Mouse (Mus musculus) embryonic facial prominence, embryonic 10.5 days (tissue): ENCODE measurements around the gene Mcpt8. TPM values are rescaled to one million over a fixed set of nuclear protein-coding genes. Genes with fewer than 3 reads are reported as not detected.
"Not testable (repeated sequence)": the region's sequence is repeated elsewhere in the genome, so short reads cannot be mapped to it uniquely, and the experiment has no call there.

Source experiments
- DNase-seq: peaks from one replicate; pipeline ENCODE4 v3.0.0-alpha.2; 2017; ENCODE audit warnings: low spot score
- H3K27ac ChIP-seq: fragments of 300-500 bp; sonication (generic); replicated peaks from 2 replicates; pipeline ENCODE4 v1.5.1; 2016; ENCODE audit warnings: mild to moderate bottlenecking
- H3K27me3 ChIP-seq: fragments of 300-500 bp; sonication (generic); replicated peaks from 2 replicates; pipeline ENCODE4 v1.6.1; 2016; ENCODE audit warnings: low read depth, mild to moderate bottlenecking; ENCODE audit not compliant: poor library complexity, severe bottlenecking
- H3K36me3 ChIP-seq: fragments of 300-500 bp; sonication (generic); replicated peaks from 2 replicates; pipeline ENCODE4 v1.6.1; 2016; ENCODE audit warnings: mild to moderate bottlenecking, moderate library complexity
- H3K4me1 ChIP-seq: fragments of 300-500 bp; sonication (generic); 2 replicates; pipeline ENCODE4 v1.6.1; 2016
- H3K4me3 ChIP-seq: fragments of 300-500 bp; sonication (generic); 2 replicates; pipeline ENCODE4 v1.5.1; 2016; ENCODE audit warnings: mild to moderate bottlenecking, moderate library complexity
- H3K9me3 ChIP-seq: fragments of 300-500 bp; sonication (generic); 2 replicates; pipeline ENCODE4 v1.6.1; 2016; ENCODE audit warnings: mild to moderate bottlenecking
- WGBS: fragments of 180-500 bp; shearing (Covaris S2); methylation state at CpG from one replicate; pipeline ENCODE4 v1.1.7; 2016; 5-methylcytosine and 5-hydroxymethylcytosine counted together
- polyA plus RNA-seq: library from polyadenylated mRNA; unstranded; fragments of >200 nt; fragmentation: Nextera tagmentation; extraction: Ambion mirVana; gene quantifications from 2 replicates; pipeline ENCODE4 v1.2.1, GENCODE M21; 2016

Mcpt8 gene
- polyA plus RNA-seq, result not detected in 2 replicates

DNA sequence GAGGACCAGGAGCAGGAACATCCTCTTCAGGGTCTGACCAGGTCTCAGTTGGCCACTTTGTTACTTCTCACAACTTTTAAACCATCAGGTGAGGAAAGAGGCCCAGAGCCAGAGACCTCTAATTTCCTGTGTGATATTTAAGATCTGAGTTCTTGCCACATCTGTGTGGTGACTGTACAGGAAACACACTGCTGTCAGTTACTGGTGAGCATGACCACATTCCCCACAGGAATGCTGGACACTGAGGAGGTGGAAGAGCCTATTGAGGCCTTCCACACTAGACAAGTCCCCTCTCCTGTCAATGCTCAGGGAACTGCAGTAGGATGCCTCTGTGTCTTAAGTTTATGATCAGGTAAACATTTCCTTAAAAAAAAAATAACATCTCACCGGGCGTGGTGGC is at the start of gene Mcpt8:
Gene Mcpt8, minus strand, starts transcription at position 107 of the 400 bp plus-strand sequence.
- Histone ChIP-seq H3K4me1 (no peaks in the 10 kb centered on the region), H3K4me3 (no peak within 1 kb of the TSS), H3K27me3 (no peaks in the 10 kb centered on the region), H3K36me3 (no peaks in the 10 kb centered on the region), H3K27ac (no peak within 1 kb of the TSS), H3K9me3 (no peaks in the 10 kb centered on the region)
- WGBS, result 98% methylated on average over 2 of the region's 2 CpGs
- DNase-seq, result no peak

DNA sequence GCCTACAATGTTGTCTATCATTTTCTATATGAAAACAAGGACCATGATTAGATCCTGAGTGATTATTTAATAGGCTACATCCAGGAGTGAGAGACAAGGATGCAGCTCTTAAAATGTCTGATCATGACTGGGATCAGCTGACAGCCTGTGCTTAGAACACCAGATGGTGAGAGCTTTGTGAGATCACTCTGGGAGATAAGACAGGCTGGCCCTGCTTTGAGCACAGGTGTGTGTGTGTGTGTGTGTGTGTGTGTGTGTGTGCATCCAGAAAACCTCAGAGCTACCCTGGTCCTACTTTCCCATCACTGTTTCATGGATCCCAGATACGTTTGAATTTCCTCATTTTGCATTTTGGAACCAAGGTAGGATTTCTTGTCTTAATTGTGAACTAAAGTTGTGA is 48.6 kb upstream of the Mcpt8 start:
- not testable (repeated sequence) for H3K27me3 ChIP-seq, DNase-seq, H3K27ac ChIP-seq, H3K4me3 ChIP-seq, H3K36me3 ChIP-seq, H3K9me3 ChIP-seq, H3K4me1 ChIP-seq
- 79% methylated on average over 1 of the region's 1 CpGs for WGBS

DNA sequence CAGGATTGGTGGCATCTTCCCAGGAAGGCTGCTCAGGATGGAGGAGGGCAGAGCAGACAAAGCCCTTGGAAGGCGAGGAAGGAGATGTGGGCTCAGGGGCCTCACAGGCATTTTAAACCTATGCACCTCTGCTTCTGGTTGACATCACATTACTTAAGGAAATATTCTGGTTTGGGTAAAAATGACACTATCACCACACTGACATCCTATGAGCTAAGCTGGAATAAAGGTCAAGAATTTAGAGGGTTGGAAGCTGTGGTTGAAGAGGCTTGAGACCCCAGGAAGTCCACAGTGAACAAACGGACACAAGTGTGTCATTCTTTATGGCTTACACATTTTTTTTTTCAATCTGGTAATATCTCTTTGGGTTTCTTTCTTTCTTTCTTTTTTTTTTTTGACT is 47.4 kb upstream of the Mcpt8 start, which contains the start of gene Gzmd:
Gene Gzmd, minus strand, starts transcription at position 101 of the 400 bp plus-strand sequence.
- not testable (repeated sequence) for H3K27me3 ChIP-seq, H3K4me1 ChIP-seq, H3K27ac ChIP-seq, H3K4me3 ChIP-seq, H3K9me3 ChIP-seq, DNase-seq, H3K36me3 ChIP-seq
- WGBS, result 89% methylated on average over 2 of the region's 2 CpGs

DNA sequence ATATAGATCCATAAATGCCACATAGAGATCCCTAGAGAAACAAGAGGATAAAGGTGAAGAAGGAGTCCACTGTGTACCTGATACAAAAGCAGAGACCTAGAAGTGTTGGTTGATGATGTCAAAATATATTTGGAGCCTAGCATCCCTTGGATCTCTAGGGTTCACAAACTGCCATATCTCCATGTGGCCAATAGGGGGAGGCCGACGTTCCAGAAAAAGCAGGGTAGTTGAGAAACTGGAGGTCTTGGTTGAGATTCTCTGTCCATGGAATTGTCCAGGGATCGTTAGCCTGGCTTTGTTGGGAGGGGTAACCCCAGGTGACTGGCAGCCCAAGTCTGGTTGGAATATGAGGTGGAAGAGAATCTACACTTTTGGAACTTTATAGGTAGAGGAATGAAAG is 43.3 kb upstream of the Mcpt8 start:
- H3K27me3 ChIP-seq, result no peaks in the 10 kb centered on the region
- no peak overlapping the region for H3K27ac ChIP-seq
- DNase-seq, result no peak
- no peak overlapping the region for H3K4me3 ChIP-seq
- WGBS, result 48% methylated on average over 3 of the region's 3 CpGs
- H3K36me3 ChIP-seq, result no peaks in the 10 kb centered on the region
- H3K4me1 ChIP-seq, result no peaks in the 10 kb centered on the region
- H3K9me3 ChIP-seq, result no peaks in the 10 kb centered on the region

DNA sequence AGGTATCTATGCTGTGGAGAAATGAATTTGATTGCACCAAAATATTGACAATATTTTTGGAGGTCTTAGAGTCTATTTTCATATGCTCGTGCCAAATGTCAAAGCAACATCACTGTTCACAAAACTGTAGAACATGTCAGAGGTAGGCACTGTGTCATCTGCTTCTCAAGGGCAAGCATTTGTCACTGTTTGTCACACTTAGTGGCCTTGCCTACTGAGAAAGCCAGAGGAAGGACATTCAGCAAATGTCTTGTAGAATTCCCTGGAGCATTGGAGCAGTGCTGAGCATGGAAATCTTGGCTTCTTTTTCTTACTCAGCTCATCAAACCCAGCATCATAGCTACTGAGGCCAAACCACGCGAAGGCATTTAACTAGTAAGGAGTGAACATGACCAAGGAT is 38.4 kb upstream of the Mcpt8 start:
- DNase-seq, result no peak
- H3K4me3 ChIP-seq, result no peak overlapping the region
- 82% methylated on average over 3 of the region's 3 CpGs for WGBS
- no peaks in the 10 kb centered on the region for H3K36me3 ChIP-seq
- H3K27ac ChIP-seq, result no peak overlapping the region
- no peaks in the 10 kb centered on the region for H3K9me3 ChIP-seq
- H3K4me1 ChIP-seq, result no peaks in the 10 kb centered on the region
- no peaks in the 10 kb centered on the region for H3K27me3 ChIP-seq

DNA sequence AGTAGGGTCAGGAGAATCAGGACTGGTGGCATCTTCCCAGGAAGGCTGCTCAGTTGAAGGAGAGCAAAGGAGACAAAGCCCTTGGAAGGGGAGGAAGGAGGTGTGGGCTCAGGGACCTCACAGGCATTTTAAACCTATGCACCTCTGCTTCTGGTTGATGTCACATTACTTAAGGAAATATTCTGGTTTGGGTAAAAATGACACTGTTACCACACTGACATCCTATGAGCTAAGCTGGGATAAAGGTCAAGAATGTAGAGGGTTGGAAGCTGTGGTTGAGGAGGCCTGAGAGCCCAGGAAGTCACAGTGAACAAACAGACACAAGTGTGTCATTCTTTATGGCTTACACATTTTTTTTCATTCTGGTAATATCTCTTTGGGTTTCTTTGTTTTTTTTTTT is 35.5 kb upstream of the Mcpt8 start, which contains the start of gene Gzme:
Gene Gzme, minus strand, starts transcription at position 101 of the 400 bp plus-strand sequence.
- no peak for DNase-seq
- H3K9me3 ChIP-seq, result no peaks in the 10 kb centered on the region
- no peak within 1 kb of the TSS for H3K27ac ChIP-seq
- no peaks in the 10 kb centered on the region for H3K4me1 ChIP-seq
- no peaks in the 10 kb centered on the region for H3K27me3 ChIP-seq
- no peaks in the 10 kb centered on the region for H3K36me3 ChIP-seq
- H3K4me3 ChIP-seq, result no peak within 1 kb of the TSS

DNA sequence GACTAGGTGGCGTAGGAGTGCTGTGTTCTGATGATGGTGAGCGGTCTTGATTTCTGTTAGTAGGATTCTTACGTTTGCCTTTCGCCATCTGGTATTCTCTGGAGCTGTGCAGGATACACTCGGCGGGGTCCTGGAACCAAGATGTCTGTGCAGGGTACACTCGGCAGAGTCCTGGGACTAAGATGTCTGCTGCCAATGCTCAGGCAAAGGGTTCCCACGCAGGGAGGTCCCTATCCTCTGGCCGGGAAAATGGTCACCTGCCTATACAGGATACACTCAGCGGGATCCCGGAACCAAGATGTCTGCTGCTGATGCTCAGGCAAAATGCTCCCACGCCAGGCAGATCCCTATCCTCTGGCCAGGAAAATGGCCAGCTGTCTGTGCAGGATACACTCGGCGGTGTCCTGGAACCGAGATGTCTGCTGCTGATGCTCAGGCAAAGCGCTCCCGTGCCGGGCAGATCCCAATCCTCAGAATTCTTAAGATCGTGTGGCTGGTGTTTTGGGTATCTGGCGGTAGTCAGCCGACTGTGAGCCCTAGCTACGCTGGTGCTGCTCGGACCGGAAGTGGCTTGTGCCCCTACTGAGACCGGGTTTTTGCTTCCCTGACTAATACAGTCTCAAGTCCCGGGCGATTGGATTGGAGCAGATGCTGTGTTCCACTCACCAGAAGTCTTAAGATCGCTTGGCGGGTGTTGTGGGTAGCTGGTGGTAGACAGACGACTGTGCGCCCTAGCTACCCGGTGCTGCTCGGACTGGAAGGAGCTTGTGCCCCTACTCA is 30.6 kb upstream of the Mcpt8 start:
- not testable (repeated sequence) for H3K36me3 ChIP-seq, H3K27ac ChIP-seq, H3K4me1 ChIP-seq, H3K27me3 ChIP-seq, H3K9me3 ChIP-seq, H3K4me3 ChIP-seq, DNase-seq
- WGBS, result 91% methylated on average over 33 of the region's 33 CpGs

DNA sequence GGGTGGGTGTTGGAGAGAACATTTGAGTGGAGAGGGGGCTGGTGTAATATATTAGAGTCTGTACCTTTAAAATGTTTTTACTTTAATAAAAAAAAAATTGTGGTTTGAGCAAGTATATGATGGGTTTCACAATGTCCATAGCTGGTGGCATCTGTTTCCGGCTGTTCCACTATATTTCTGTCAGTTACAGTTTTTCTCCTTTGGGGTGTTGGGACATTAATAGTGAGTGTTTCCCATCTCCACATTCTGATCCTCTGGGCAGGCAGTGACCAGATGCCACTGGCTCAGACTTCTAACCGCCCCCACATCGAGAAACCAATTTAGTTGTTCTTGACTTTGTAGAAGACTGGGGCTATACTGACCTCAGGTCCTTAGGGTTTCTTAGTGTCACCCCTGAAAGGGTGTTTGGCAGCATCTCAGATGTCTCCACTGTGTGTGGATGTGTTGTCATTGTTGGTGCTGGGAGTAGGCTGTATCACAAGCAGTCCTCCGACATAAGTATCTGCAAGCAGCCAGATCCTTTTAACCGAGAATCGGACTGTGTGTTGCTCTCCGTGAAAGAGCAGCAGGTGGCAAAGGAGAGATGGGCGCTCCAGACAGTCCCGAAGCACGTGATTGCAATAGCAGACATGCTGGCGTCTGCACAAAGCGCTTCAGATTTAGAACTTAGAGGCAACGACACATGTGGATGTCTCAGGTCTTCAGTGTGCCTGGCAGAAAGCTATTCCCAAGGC is 20.5 kb upstream of the Mcpt8 start:
- no peak overlapping the region for H3K4me3 ChIP-seq
- H3K27me3 ChIP-seq, result no peaks in the 10 kb centered on the region
- H3K4me1 ChIP-seq, result no peaks in the 10 kb centered on the region
- WGBS, result 87% methylated on average over 13 of the region's 13 CpGs
- H3K36me3 ChIP-seq, result no peaks in the 10 kb centered on the region
- no peak for DNase-seq
- no peaks in the 10 kb centered on the region for H3K9me3 ChIP-seq
- H3K27ac ChIP-seq, result no peak overlapping the region

DNA sequence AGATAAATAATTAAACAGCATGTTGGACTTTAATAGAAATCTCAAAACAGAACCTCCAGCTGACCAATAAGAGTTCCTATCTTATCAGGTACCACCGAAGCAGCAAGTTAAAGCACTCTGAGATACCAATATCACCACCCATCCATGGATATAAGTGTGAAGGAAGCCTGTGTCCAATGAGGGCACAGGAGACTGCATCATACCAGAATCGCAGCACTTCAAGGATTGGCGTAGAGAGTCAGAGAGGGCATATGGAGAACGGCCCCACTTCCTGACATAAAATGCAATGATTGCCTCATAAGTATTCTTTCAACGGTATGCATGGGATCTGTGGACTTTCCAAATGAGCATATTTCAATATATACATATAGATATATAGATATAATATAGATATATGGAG is 19.9 kb upstream of the Mcpt8 start:
- Histone ChIP-seq H3K27me3 (no peaks in the 10 kb centered on the region), H3K9me3 (no peaks in the 10 kb centered on the region), H3K27ac (no peak overlapping the region), H3K36me3 (no peaks in the 10 kb centered on the region), H3K4me3 (no peak overlapping the region), H3K4me1 (no peaks in the 10 kb centered on the region)
- 89% methylated on average over 5 of the region's 5 CpGs for WGBS
- no peak for DNase-seq

DNA sequence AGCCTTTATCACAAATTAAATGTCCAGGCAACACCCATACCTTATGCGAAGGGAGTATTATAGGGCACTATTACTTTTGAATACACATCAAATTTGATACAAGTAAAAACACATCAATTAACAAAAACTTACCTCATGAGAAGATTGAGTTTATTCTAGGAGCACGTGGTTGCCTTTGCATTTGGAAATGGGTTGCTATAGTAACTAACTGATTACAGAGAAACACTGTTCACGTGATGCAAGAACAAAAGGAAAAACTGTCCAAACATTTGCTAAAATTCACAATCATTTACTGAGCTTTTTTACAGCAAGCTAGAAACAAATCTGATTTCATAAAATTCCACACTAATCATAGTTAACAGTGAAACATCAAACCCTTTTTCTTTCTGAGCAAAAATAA is 18.4 kb upstream of the Mcpt8 start:
- 80% methylated on average over 3 of the region's 3 CpGs for WGBS

DNA sequence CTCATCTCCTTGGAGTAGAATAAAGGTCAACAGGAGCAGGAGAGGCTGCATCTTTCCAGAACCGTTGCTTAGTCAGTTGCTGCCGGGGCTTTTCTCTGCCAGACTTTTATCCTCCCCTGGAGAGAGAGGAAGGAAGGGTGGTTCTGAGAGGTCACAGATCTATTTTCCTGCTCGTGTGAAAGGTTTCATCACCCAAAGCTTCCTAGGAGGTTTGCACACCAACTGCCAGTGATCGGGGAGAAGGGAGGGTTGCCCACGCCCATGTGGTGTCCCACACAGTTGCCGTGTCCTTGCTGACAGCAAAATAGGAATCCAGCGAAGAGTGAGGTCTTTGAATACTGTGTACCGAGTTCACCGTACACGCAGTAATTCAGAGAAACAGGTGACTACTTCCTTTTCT is 17.3 kb upstream of the Mcpt8 start, which contains the start of gene Ctsg:
Gene Ctsg, minus strand, starts transcription at position 189 of the 400 bp plus-strand sequence.
- 81% methylated on average over 10 of the region's 10 CpGs for WGBS
- no peak for DNase-seq
- Histone ChIP-seq H3K4me1 (no peaks in the 10 kb centered on the region), H3K27ac (no peak within 1 kb of the TSS), H3K36me3 (no peaks in the 10 kb centered on the region), H3K4me3 (no peak within 1 kb of the TSS), H3K9me3 (no peaks in the 10 kb centered on the region), H3K27me3 (no peaks in the 10 kb centered on the region)

More for the DNA sequence above, 18.4 kb upstream of the Mcpt8 start:
- Histone ChIP-seq H3K27ac (no peak overlapping the region), H3K27me3 (no peaks in the 10 kb centered on the region), H3K4me1 (no peaks in the 10 kb centered on the region), H3K36me3 (no peaks in the 10 kb centered on the region), H3K4me3 (no peak overlapping the region), H3K9me3 (no peaks in the 10 kb centered on the region)
- no peak for DNase-seq

DNA sequence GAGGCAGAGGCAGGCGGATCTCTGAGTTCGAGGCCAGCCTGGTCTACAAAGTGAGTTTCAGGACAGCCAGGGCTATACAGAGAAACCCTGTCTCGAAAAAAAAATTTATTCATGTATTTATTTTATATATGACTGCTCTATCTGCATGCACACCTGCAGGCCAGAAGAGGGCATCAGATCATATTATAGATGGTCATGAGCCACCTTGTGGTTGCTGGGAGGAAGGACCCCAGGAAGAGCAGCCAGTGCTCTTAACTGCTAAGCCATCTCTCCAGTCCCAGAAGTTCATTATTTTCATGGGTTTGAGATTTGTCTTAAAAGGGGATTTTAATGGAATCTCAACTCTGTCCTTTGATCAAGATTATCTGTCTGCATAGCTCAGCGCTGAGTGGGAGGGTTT is 13.9 kb upstream of the Mcpt8 start:
- H3K4me3 ChIP-seq, result no peak overlapping the region
- no peak overlapping the region for H3K27ac ChIP-seq
- no peak for DNase-seq
- no peaks in the 10 kb centered on the region for H3K4me1 ChIP-seq
- WGBS, result 80% methylated on average over 4 of the region's 4 CpGs
- H3K27me3 ChIP-seq, result no peaks in the 10 kb centered on the region
- H3K36me3 ChIP-seq, result no peaks in the 10 kb centered on the region
- H3K9me3 ChIP-seq, result no peaks in the 10 kb centered on the region

DNA sequence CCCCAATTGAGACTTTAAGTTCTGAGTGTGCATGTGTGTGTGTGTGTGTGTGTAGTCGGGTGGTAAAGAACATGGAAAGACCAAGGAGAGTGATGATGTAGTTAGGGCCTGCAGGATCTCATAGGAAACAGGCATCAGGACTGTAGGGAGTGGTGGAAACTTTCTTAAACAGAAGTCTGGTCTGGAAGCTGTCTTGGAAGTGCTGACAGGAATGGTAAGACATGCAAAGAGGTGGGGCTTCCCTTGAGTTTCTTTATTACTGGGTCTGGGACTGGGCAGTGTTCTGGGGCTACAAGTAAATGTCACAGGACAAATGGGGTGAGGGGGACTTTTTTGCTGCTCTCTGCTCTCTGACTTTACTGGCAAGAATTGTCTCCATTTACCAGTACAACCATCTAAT is 12.5 kb upstream of the Mcpt8 start:
- DNase-seq, result no peak
- 79% methylated on average over 1 of the region's 1 CpGs for WGBS
- no peaks in the 10 kb centered on the region for H3K4me1 ChIP-seq
- no peak overlapping the region for H3K4me3 ChIP-seq
- no peaks in the 10 kb centered on the region for H3K27me3 ChIP-seq
- H3K9me3 ChIP-seq, result no peaks in the 10 kb centered on the region
- H3K36me3 ChIP-seq, result no peaks in the 10 kb centered on the region
- no peak overlapping the region for H3K27ac ChIP-seq
